Mouse (Mus musculus): Measurements from ENCODE around the gene Ctnnb1.
"Not testable (repeated sequence)": the region's sequence is repeated elsewhere in the genome, so short reads cannot be mapped to it uniquely, and the experiment has no call there.

Gene Ctnnb1

GRCm38 (mm10) chr9:120929081-120929480 lies at the start of gene Ctnnb1:
Gene Ctnnb1 (plus strand): TSS chr9:120929216.
- DNase-seq (ENCODE audit: low read depth, low spot score) = no peak

DNA sequence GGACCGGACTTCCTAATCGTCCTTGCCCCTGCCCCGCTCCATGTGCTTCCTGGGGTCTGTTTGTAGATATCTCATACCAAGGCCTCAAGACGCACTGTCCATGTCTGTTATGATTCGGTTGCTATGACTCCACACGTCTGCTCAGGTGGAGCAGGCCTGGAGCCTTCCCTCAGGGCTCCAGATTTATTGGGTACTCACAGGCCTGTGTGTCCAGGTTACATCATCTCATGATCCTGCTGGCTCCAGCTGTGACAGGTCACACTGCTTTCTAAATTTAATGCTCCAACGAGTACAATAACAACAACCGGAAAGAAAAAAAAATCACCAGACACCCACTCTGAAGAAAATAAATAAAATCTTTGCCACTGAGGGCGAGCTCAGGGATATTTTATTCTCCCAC lies 48.7 kb upstream of the Ctnnb1 start:
- DNase-seq (ENCODE audit: low read depth, low spot score) = no peak

- DNase-seq (ENCODE audit: low read depth, low spot score) = no peak
These were observed 47.9 kb upstream of the Ctnnb1 start for GRCm38 (mm10) chr9:120881121-120881520.

- DNase-seq (ENCODE audit: low read depth, low spot score) = no peak
These were observed 47.2 kb upstream of the Ctnnb1 start for GRCm38 (mm10) chr9:120881839-120882238.

GRCm38 (mm10) chr9:120884726-120885125 lies 44.3 kb upstream of the Ctnnb1 start:
- DNase-seq (ENCODE audit: low read depth, low spot score) = no peak

- no peak for DNase-seq (ENCODE audit: low read depth, low spot score)
These were observed 41.4 kb upstream of the Ctnnb1 start for GRCm38 (mm10) chr9:120887631-120888030.

DNA sequence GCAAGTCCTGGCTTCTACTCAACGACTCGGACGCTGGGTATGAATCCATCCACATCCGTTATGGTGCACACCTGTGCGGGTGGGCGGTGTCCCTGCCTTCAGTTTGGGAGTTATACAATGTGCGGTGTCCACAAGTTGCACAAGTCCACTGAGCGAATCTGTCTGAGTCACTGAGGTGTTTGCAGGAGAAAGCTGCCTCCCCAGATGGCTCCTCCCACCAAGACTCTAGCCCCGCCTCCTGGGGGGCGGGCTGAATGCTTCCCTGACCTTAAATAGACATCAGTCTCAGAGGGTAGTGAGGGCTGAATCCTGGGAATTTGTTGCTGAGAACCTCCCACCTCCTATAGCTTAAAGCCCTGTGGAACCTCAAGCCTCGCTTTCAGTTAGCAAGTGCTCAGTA lies 35.6 kb upstream of the Ctnnb1 start:
- DNase-seq (ENCODE audit: low read depth, low spot score) = no peak

DNA sequence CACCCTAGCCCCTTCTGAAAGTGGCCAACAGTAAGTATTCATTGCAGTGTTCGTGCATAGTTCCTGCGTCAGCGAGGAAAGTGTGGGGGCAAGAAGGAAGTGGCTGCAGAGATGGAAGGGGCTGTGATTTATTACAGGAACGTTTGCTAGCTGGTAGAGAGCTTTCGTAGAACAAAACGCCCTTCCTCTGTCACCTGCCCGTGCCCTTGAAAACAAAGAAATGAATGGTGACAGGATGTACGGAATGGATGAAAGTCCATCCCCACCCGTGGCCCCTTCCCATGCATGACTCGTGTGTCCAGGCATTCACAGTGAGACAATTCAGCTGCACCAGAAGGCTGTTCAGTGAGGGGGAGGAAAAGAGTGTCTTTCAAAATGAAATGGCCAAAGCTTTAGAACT lies 35.0 kb upstream of the Ctnnb1 start:
- no peak for DNase-seq (ENCODE audit: low read depth, low spot score)

DNA sequence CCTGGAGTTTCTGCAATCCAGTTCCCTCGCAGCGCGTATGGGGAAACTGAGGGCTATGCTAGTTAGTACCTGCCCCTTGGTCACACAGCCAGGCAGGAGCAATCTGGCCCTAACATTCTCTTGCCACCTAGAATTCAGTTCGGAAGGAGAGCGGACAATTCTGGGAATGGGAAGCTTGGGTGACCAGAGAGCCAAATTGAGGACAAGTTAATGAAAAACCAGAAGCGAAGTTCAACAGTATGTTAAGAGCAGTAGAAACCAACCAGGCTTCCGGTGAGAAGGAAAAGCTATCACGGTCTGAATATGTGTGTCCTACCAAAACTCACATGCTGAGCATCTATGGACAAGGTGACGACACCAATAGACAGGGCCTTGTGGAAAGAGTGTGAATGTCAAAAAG lies 34.6 kb upstream of the Ctnnb1 start:
- no peak for DNase-seq (ENCODE audit: low read depth, low spot score)

GRCm38 (mm10) chr9:120896502-120896901 lies 32.5 kb upstream of the Ctnnb1 start:
- no peak for DNase-seq (ENCODE audit: low read depth, low spot score)

GRCm38 (mm10) chr9:120897269-120897668 lies 31.7 kb upstream of the Ctnnb1 start:
- no peak for DNase-seq (ENCODE audit: low read depth, low spot score)

GRCm38 (mm10) chr9:120899833-120900232 lies 29.2 kb upstream of the Ctnnb1 start:
- no peak for DNase-seq (ENCODE audit: low read depth, low spot score)

- DNase-seq (ENCODE audit: low read depth, low spot score) = no peak
These were observed 28.4 kb upstream of the Ctnnb1 start for GRCm38 (mm10) chr9:120900338-120901274.

DNA sequence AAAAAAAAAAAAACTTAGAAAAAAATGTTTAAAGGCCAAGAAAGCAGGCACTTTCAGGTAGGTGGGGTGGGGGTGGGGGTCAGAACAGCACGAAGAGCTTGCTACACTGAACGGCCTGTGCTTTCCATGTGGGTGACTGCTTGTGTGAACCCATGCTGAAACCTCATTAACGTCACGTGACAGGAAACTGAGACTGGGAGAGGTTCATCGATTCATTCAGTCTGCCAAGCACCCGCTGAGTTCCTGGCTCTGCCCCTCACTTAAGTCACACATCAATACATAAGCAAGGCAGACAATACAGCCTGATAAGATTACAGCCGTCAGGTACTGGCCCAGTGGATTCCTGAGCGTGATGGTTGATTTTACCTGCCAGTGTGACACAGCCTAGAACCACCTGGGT lies 26.5 kb upstream of the Ctnnb1 start:
- DNase-seq (ENCODE audit: low read depth, low spot score) = no peak

- DNase-seq (ENCODE audit: low read depth, low spot score) = peak; percentile 28
These were observed 20.6 kb upstream of the Ctnnb1 start for GRCm38 (mm10) chr9:120908461-120908860.

GRCm38 (mm10) chr9:120913152-120913551 lies 15.9 kb upstream of the Ctnnb1 start:
- no peak for DNase-seq (ENCODE audit: low read depth, low spot score)

DNA sequence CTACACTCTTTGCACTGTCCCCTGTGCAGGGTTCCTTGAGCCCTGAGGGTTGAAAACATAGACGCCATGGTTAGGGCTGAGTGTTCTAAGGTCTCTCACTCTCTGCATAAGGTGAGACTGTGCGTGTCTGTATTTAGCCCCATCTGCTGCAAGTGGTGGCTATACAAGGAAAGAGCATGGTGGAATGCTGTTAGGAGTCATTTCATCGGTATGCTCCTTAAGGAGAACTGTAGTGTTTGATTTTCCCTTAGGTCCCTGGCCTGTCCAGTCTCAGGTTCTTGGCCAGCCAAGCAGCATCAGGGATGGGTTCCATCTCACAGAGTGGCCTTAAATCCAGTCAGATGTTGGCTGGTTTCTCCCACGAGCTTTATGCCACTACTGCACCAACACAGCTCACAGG lies 14.6 kb upstream of the Ctnnb1 start:
- DNase-seq (ENCODE audit: low read depth, low spot score) = no peak

DNA sequence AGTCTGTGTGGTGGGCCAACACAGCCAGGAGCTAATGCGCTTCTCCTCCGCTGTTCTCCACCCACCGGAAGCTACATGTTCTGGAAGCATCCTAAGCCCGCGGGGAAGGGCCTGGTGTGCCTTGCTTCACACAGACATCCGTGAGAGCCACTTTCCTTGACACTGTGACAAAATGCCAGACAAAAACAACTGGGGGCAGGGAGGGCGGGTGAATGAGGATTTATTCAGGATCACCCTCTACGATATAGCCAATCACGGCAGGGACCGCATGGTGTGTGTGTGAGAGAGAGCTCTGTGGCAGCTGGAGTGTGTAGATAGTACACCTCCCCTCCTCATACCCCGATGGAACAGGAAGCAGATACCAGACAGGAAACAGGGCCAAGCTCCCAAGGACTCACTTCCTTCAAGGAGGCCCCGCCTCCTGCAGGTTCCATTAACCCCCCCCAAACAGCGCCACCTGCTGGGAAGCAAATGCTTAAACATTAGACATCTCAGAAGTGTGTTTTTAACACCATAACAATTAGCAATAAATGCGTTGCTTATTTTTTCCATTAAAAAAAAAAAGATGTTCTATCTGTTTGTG lies 14.0 kb upstream of the Ctnnb1 start:
- DNase-seq (ENCODE audit: low read depth, low spot score) = no peak

GRCm38 (mm10) chr9:120917619-120918018 lies 11.4 kb upstream of the Ctnnb1 start:
- DNase-seq (ENCODE audit: low read depth, low spot score) = not testable (repeated sequence)

- no peak for DNase-seq (ENCODE audit: low read depth, low spot score)
These were observed 10.8 kb upstream of the Ctnnb1 start for GRCm38 (mm10) chr9:120918211-120918610.

GRCm38 (mm10) chr9:120918642-120919041 lies 10.4 kb upstream of the Ctnnb1 start:
- DNase-seq (ENCODE audit: low read depth, low spot score) = no peak

DNA sequence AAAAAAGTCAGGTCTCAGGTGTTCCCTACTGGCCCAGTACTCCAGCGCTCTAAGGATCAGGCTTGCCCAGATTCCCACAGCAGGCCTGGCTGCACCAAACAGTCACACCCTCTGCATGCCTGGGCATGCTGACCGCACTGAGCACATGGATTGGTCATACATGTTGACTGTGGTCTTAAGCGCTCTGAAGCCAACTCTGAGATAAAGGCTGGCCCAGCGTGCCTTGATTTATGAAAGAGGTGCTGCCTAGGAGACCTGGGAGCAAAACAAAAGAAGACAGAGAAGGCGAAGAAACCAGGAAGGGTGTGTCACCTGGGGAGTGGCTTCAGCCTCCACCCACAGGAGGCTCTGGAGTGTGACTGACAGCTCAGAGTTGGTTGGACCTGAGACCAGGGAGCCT lies 9.9 kb upstream of the Ctnnb1 start:
- no peak for DNase-seq (ENCODE audit: low read depth, low spot score)

DNA sequence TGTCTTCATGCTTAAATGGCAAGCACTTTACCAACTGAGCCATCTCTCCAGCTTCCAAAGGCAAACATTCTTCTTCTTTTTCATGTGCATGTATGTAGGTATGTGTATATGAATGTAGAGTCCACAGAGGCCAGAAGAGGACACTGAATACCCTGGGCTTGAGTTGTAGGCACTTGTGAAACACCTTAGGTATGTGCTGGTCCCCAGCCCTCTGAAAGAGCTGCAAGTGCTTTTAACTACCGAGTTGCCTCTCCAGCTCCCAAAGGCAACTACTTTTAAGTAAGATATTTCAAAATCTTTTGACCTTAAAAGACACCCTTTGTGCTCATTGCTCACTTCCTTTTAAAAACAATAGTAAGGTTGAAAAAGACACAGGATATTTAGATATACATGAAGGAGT lies 2.9 kb upstream of the Ctnnb1 start:
- DNase-seq (ENCODE audit: low read depth, low spot score) = no peak
